Mouse (Mus musculus) embryo, embryonic 9.5 days (tissue): ENCODE measurements around the gene Dennd1a.

Experiments
- DNase-seq: peaks from one replicate; pipeline ENCODE4 v3.0.0-alpha.2; 2017; ENCODE audit errors: extremely low spot score

Dennd1a gene

DNA sequence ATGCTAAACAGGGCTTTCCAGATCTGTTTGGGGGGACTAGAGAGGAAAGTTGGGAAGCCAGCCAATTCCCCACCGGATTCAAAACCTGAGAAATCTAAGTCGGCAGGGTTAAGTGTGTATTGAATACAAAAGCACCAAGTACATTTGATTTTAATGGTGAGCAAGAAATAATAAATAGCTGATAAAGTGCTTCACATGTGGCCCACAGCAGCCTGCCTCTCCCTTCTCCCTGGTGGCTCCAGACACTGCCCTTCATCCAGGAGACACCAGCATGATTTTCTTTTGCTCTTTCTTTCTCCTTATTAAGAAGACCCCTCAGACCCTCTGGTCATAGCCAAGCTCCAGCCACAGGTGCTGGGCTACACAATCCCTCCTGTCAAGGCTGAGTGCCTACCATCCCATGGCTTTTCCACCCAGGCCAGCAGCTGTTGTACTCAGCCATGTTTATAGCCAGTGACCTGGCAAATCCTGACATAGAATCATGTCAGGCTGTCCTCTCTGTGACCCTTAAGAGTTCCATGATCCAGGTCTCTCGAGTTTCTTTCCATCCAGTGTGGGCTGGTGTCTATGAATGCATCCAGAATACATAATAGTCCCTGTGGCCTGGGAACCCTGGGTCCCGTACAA is 467.6 kb downstream of the Dennd1a start:
- no peak for DNase-seq

DNA sequence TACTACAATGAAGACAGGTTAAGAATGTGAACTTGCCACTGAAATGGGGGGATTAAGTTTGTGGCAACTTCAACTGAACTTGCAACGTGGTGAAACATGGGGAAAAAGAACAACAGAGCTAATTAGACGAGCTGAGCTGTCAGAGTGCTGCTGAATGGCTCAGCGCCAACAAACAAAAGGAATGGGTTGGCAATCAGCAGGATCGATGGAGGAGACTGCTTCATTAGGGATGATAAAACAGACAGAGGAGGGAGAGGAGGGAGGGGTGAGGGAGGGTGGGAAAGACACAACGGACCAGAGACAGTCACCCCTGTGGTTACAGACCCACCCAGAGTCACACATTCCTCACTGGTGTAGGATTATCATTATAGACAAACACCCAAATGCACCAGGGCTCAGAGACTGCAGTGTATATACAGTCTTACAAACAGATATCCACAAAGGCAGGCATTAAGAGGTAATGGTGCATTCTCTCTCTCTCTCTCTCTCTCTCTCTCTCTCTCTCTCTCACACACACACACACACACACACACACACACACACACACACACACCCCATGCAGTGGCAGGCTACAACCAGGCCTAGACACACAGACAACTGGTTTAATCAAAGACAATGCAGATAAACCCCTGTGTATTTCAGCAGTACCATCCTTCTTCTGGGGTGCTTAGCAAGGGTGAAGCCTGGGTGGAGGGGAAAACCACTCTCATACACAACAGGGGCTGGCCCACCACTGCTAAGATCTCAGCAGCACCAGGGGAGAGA is 468.2 kb downstream of the Dennd1a start:
- no peak for DNase-seq

DNA sequence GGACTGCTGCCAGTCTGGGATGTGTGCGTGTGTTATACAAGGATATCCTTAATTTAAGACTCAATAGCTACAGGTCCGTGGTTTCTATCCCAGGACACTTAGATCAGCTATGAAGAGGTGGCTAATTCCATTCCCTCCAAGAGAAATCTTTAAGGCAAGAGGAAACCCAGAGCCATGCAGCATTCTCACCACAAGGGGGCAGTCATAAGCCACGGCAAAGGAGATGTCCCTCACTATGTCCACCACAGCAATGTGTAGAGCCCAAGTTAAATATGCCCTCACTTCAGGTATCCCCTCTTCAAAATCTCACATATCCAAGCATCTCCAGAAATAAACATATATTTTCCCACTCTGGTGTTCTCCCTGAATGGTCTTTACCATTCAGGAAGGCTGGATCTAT is 471.5 kb downstream of the Dennd1a start:
- DNase-seq: peak; percentile 86

DNA sequence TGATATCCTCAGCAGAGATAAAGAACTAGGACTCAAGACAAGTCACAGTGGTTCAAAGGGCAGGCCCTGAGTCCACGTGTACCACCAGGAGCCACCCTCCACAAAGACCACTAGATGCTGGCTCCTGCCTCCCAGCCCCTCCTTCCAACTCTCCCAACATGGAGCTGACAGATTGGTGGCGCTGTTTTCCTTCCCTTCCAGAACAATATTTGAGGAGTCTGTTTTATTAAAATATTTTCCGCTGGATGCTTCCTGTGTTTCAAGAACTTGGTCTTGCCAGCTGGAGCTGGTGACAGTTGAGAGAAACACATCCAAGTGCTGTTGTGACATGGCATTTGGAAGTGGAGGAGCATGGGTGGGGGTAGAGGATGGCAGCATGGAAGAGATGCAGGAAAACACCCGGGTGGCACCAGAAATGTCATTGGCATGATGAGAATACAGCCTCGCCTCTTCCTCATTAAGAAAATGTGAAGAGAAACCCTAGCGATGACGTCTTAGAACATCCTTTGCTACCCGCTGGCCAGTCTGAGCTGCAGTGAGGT is 472.3 kb downstream of the Dennd1a start:
- DNase-seq: no peak

DNA sequence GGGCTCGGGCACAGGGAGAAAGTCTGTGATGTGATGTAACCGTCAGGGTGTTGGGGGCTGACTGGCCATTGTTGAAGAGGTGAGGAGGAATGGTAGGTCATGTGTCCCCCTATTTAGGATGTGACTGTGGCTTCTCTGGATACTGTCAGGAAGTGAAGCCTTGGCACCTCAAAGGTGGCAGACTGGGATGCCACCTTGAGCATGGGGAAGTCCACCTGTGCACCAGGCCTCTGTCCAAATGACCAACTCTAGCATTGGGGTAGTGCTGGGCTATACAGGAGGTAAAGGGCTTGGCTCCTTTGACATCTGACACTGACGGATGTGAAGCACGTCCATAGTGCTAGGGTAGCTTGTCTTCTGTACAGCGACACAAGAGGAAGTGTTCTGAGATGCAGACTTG is 474.8 kb downstream of the Dennd1a start:
- DNase-seq: no peak

DNA sequence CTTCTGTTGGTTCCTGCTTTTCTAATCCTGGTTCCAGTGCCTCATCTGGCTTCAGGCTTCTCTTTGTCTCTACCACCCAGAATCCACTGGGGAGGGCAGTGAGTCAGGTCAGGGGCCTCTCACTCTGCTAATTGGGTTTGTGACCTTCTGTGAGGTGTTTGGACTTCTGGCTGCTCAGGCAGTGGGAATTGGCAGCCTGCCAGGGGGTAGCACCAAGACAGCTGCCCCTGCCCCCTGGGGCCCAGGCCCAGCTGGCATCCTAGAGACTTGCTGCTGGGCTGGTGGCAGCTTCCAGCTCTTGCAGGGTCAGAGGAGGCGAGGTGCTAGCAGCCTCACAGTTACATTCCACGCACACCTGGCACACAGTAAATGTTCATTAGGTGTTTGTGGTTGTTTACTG is 475.5 kb downstream of the Dennd1a start:
- DNase-seq: no peak

DNA sequence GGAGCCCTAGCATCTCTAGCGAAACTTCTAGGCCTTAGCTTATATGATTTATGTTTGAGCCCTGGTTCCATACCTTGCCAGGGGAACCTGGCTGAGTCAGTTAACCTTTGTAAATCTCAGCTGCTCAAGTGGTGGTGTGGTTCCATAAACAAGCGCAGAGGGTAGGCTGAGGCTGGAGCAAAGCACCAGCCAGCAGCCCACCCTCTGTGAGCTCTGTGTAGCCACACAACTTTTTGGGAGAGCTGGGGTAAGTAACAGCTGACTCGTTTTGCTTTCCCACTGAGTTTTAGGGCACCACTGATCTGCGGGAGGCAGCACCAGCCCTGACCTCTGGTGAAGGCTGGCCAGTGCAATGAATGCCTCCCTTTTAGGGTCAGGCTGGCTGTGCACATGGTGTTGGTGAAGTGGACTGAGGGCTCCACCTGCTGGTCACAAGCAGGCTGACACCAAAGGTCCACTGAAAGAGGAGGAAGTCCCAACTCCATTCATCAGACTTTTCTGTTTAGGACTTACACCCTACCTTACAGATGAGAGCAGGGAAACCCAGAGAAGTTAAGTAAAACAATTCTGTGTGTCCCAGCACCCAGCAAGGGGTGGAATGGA is 484.5 kb downstream of the Dennd1a start:
- peak; percentile 82 for DNase-seq

DNA sequence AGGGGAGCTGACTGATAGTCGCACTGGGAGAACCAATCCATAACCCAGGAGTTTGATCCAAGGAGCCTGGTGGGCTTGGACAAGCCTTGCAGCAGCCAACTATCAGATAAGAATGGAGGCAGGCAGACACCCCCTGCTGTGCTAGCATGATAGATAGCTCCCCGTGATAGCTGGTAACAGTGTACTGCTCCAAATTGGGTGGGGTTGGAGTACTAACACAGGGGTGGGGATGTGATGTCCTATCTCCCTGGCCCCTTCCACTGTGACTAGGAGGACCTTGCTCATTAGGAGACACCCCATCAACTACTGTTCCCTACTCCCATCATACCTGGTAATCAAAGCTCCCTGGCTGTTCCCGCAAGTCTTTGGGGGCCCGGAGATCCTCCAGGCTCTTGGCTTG is 485.5 kb downstream of the Dennd1a start:
- DNase-seq: no peak

DNA sequence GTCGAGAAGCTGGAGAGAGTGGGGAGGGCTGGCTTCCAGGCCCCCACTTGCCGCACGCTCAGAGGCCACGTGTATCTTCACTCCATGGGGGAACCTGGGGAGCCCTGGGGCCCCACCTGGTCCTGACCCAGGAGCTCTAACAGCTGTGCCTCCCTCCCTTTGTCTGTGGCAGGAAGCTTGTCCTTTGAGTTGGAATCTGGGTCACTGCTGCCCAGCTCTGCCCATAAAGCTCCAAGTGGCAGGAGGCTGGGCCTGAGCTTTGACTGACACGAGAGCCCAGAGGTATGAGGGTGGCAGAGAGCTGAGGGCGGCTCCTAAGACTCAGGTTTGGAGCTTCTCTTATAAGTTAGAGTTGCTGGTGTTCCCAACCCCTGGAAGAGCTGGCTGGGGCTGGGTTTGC is 488.1 kb downstream of the Dennd1a start:
- DNase-seq: no peak

DNA sequence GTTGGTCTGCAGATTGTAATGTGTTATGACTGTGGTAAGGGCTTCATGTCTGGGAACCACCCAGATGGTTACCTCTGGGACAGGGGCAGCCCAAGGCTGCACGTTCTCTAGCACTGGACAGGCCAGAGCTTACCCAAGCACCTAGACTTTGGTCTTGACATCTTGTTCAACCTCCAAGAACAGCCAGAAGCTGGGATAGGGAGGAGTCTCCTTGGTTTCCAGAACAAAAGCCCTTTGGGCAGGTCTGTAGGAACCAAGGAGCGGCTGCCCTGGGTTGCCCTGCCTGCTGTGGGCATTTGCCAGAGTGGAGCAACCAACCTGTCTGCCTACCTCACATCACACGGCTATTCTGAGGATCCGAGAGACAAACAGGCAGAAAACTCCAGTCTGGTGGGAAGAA is 490.1 kb downstream of the Dennd1a start:
- DNase-seq: no peak

DNA sequence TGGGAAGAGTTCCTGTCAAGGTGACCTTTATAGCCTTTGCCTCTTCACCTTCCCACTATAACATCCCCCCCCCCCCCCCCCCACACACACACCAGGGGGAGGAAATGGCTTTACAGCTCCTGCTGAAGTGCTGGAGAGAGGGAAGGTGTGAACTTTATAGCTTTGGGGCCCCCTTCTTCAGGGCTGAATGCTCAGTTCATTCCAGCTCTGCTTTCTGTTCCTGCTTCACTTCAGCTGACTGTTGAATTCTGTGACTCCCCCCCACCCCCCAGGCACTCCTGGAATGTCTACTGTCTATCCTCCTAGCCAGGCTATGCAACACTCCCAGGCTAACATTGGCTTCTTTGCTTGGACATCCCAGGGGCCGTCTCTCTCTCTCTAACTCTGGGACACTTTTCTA is 491.2 kb downstream of the Dennd1a start:
- DNase-seq: no peak

DNA sequence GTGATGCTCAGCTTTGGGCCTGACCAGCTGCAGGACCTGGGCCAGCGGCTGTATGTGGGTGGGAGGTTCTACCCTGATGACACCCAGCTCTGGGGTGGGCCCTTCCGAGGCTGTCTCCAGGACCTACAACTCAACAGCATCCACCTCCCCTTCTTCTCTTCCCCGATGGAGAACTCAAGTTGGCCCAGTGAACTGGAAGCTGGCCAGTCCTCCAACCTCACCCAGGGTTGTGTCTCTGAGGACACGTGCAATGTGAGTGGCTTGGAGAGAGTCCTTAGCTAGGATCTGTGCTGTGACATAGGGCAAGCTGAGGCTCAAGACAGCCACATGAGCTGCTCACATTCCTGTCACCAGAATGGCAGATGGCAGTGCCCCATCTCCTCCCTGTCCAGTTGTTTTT is 495.9 kb downstream of the Dennd1a start:
- DNase-seq: no peak

DNA sequence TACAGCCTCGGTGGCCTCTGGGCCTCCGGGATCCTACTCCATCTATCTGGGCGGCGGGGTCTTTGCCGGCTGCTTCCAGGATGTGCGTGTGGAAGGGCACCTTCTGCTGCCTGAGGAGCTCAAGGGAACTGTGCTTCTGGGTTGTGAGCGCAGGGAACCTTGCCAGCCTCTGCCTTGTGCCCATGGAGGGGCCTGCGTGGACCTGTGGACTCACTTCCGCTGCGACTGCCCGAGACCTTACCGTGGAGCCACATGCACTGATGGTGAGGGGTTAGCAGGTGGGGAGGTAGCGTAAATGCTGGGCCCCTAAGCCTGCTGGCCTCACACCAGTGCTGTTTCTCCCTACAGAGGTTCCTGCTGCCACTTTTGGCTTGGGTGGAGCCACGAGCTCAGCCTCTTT is 496.5 kb downstream of the Dennd1a start:
- no peak for DNase-seq

DNA sequence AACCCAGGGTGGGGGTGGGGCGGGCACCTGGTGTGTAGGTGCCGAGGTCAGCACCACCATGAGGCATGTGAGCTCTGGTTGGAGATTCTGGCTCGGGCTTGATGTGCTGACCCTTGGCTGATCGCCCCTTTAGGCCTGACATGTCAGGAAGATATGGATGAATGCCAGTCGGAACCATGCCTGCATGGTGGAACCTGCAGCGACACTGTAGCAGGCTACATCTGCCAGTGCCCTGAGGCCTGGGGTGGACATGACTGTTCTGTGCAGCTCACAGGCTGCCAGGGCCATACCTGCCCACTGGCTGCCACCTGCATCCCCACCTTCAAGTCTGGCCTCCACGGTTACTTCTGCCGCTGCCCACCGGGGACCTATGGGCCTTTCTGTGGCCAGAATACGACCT is 497.2 kb downstream of the Dennd1a start:
- DNase-seq: no peak

DNA sequence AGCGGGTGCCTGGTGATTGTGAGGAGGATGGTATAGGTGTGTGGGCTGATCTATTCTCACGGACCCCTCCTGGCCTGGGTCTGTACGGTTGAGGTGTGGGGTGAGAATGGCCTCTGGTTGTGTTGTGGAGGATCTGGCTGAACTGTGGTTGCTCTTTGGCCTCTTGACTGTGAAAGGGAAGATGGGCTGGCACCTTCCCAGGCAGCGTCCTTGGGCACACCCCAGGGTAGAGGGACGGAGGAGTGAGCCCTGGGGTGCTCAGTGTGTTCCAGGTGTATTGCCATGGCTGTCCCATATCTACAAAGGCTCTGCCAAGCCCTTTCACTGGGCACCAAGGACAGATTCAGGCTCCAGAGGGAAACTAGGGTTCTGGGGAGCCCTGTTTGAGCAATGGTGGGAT is 498.2 kb downstream of the Dennd1a start:
- no peak for DNase-seq

DNA sequence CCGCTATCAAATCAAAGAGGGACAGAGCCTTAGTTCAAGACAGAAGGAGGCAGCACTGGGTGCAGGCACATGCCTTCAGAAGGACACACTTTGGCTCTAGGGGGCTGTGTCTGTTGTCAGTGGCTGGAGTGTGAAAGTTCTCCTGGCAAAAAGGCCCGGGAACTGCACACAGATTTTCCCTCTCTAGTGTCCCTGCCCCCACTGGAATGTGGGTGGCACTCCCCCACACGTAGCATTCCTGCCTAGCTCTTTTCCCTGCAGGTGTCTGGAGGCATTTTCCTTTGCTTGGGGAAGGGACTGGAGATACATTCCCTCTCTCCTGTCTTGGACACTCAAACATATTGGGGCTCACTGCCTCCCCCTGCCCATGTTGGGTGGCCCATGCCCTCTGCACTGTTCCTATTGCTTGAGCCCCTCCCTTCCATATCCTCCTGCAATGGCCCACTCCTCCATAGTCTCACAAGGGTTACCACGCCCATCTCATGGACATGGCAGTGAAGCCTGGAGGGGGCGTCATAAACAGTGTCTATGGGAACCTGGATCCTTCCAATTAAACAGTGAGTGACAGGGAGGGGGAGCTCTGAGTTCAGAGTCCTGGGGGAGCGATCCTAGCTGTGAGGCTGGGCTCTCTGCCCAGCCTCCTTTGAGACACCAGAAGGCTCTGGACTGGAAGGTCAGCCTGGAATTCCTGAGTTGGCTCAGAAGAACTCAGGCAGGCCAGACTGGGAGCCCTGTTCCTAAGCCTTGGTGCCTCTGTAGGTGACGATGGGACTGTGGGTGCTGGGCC is 498.8 kb downstream of the Dennd1a start:
- no peak for DNase-seq

DNA sequence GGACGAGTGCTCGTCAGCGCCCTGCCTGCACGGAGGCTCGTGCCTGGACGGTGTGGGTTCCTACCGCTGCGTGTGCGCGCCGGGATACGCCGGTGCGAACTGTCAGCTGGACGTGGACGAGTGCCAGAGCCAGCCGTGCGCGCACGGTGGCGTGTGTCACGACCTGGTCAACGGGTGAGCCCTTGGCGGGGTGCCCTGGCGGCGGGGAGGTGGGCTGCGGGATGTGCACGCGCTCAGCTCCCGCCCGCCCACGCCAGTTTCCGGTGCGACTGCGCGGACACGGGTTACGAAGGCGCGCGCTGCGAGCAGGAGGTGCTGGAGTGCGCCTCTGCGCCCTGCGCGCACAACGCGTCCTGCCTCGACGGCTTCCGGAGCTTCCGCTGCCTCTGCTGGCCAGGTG is 500.7 kb downstream of the Dennd1a start:
- DNase-seq: no peak

DNA sequence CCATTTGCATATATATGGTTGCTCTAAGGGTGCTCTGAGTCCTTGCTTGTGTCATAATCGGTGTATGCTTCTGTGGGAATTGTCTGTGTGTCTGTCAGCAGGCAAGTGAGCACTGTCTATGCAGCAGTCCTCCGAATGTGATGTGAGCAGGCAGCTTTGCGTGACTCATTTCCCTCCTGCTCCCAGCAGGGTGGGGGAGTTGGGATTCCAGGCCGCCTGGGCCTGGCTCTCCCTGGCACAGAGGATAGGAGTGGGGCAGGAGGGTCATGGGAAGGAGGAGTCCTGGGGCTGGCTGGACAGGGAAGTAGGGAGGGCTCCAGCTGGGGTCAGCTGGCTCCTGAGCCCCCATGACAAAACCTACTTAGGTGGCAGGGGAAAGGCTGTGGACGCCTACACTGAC is 502.7 kb downstream of the Dennd1a start:
- no peak for DNase-seq

DNA sequence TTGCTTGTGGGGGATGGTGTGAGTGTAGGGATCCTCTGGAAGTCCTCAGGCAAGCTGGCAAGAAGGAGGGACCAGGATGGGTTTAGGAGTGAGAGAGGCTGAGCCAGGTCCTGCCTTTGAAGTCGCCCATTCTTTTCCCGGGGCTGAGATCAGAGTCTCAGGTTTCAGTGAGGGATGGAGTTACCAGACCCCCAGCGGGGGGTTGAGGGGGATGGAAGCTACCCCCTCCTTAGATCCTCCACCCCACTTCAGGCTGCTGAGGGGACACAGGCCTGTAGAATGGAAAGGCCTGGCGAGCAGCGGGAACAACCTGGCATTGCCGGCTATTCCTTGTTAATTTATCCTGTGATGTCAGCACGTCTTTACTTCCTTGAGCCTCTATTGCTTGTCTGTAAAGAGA is 505.2 kb downstream of the Dennd1a start:
- peak; percentile 68 for DNase-seq

DNA sequence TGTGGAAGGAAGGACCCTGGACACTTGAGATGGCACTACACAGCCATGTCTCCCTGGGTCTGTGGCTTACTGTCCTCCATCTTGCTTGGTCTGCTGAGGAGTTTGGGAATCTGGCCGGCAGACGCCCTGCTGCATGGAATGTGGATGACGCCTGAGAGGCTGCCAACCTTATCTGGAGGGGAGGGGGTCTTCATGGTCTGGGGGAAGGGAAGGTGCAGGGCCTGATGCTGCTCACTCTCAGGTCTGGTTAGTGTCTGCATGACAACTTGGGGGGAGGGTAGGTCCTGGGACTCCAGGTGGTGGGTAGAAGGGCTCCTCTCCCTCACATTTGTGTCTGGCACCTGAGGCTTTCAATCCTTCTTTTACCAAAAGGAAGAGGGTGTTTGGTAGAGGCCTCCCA is 505.8 kb downstream of the Dennd1a start:
- no peak for DNase-seq

DNA sequence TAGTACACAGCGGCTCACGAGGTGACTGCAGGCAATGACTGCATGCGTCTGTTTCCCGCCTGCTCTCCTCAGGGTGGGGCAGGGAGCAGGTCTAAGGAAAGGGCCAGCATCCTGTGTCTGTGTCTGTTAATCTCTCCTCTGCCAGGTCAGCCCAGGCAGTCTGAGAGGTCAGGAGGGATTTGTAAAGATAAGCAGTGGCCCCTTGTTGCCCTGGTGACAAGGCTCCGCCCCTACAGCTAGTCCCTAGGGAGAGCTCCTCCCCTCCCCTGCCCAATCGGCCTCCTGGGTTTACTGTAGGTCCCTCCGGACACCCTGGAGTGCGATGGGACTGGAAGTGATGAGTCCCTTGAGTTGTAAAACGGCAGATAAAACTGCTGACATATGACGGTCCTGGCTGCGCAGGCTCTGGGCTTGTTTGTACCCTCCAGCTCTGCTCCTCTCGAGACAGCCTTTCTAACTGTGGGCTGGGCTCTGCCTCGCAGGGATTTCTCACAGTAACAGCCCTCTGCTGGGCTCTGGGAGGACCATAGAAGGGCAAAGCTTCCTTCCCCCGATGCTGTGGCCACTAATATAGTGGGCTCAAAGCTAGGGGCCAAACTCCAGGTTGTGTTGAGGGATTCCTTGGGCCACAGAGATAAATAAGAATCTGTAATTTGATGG is 506.8 kb downstream of the Dennd1a start:
- DNase-seq: peak; percentile 89
